Mouse (Mus musculus) embryonic facial prominence, embryonic 11.5 days (tissue): Measurements from ENCODE around the gene Lactb. TPM values are rescaled to one million over a fixed set of nuclear protein-coding genes. Genes with fewer than 3 reads are reported as not detected.
A peak's percentile ranks its signal among the peaks of the same experiment; 100 is the strongest.

Experiments
- ATAC-seq: fragments of 200-750 bp; cut with Nextera tagmentation; replicated peaks from 2 replicates; pipeline ENCODE4 v1.8.0; 2017; ENCODE audit warnings: low read depth; ENCODE audit not compliant: insufficient number of reproducible peaks, low FRiP score, low TSS enrichment
- DNase-seq: peaks from one replicate; pipeline ENCODE4 v3.0.0-alpha.2; 2015; ENCODE audit warnings: low spot score
- H3K27ac ChIP-seq: fragments of 300-500 bp; sonication (generic); replicated peaks from 2 replicates; pipeline ENCODE4 v1.5.1; 2014; ENCODE audit warnings: mild to moderate bottlenecking, low read depth, low read length, control low read depth
- H3K27me3 ChIP-seq: fragments of 300-500 bp; sonication (generic); 2 replicates; pipeline ENCODE4 v1.6.1; 2014; ENCODE audit warnings: mild to moderate bottlenecking, low read length, moderate library complexity, mixed read lengths; ENCODE audit not compliant: control insufficient read depth, insufficient read depth
- H3K36me3 ChIP-seq: fragments of 300-500 bp; sonication (generic); replicated peaks from 2 replicates; pipeline ENCODE4 v1.6.1; 2014; ENCODE audit warnings: low read depth, mild to moderate bottlenecking, low read length, moderate library complexity, mixed read lengths; ENCODE audit not compliant: control insufficient read depth, insufficient read depth
- H3K4me1 ChIP-seq: fragments of 300-500 bp; sonication (generic); 2 replicates; pipeline ENCODE4 v1.6.1; 2014; ENCODE audit warnings: low read length, mixed read lengths; ENCODE audit not compliant: control insufficient read depth, insufficient read depth
- H3K4me2 ChIP-seq: fragments of 300-500 bp; sonication (generic); 2 replicates; pipeline ENCODE4 v1.6.1; 2014; ENCODE audit warnings: low read depth, mild to moderate bottlenecking, control low read depth, low read length, moderate library complexity
- H3K4me3 ChIP-seq: fragments of 300-500 bp; sonication (generic); 2 replicates; pipeline ENCODE4 v1.5.1; 2014; ENCODE audit warnings: low read depth, low read length, control low read depth
- H3K9ac ChIP-seq: fragments of 300-500 bp; sonication (generic); replicated peaks from 2 replicates; pipeline ENCODE4 v1.6.1; 2014; ENCODE audit warnings: mild to moderate bottlenecking, control low read depth, low read length
- H3K9me3 ChIP-seq: fragments of 300-500 bp; sonication (generic); replicated peaks from 2 replicates; pipeline ENCODE4 v1.6.1; 2016; ENCODE audit warnings: mild to moderate bottlenecking, low read length, inconsistent platforms, mixed read lengths; ENCODE audit not compliant: control insufficient read depth
- WGBS: fragments of 180-500 bp; shearing (Covaris S2); extraction: QIAGEN DNeasy Blood & Tissue Kit; methylation state at CpG from one replicate; pipeline ENCODE4 v1.1.7; 2014; 5-methylcytosine and 5-hydroxymethylcytosine counted together
- polyA plus RNA-seq: library from polyadenylated mRNA; unstranded; fragments of >200 nt; fragmentation: Nextera tagmentation; extraction: Ambion mirVana; gene quantifications from 2 replicates; pipeline ENCODE4 v1.2.1, GENCODE M21; 2014

Gene Lactb
- polyA plus RNA-seq, 1 experiment from 2014 or later = 10.2 TPM

DNA sequence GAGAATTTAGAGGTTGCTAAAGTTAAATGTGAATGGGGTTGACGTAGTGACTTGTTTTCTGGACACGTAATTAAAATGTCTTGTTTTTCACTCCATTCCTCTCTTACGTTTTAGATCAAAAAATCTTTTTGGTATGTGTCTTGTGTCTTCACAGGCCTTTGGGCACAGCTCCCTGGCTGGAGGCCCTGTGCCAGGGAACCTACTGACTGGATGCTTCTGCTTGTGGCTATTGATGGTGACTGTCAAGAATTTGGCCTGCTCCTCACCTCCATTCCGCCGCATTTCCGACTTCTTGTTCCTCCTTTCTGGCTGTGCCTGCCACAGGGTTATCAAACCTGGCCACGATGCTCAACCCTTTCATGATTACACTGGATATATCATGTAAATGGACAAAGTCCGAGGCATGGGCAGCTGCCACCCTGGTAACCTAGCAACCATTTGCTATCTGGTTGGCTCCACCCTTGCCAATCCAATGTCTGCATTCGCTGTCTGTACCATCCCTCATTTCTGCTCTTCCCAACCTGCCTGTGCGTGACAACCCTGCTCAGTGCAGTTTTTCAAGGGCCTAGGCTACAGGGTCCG is 30.0 kb upstream of the Lactb start:
- Histone ChIP-seq H3K4me1 (peaks cover 3% of the 10 kb centered on the region), H3K27ac (no peak overlapping the region), H3K4me2 (no peak overlapping the region), H3K36me3 (no peaks in the 10 kb centered on the region), H3K27me3 (no peaks in the 10 kb centered on the region), H3K9me3 (no peaks in the 10 kb centered on the region), H3K4me3 (no peak overlapping the region), H3K9ac (no peak overlapping the region)
- 91% methylated on average over 11 of the region's 11 CpGs for WGBS
- no peak for ATAC-seq
- DNase-seq = no peak

DNA sequence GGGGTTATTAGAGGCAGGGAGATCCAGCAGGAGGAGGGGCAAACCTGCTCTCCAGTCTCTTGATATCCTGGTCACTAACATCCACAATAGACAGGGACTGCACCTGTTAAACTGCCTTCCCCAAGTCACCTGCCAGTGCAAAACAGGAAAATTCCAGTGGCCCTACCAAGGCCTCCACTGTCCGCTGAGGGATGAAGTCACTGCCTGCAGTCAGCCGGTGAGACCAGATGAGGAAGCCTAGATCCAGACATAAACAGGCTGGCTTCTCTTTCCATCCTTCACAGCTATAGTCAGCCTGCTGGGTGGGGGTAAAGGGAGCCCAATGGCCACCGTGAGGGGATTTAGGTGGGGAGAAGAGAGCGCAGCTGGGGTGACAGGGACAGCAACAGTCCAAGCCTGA is 28.4 kb upstream of the Lactb start:
- peaks cover 2% of the 10 kb centered on the region for H3K4me1 ChIP-seq
- no peaks in the 10 kb centered on the region for H3K36me3 ChIP-seq
- no peak overlapping the region for H3K4me3 ChIP-seq
- 49% methylated on average over 4 of the region's 4 CpGs for WGBS
- no peak overlapping the region for H3K9ac ChIP-seq
- H3K4me2 ChIP-seq = no peak overlapping the region
- DNase-seq (no peak), ATAC-seq (no peak)
- H3K9me3 ChIP-seq = no peaks in the 10 kb centered on the region
- H3K27ac ChIP-seq = no peak overlapping the region
- H3K27me3 ChIP-seq = no peaks in the 10 kb centered on the region

DNA sequence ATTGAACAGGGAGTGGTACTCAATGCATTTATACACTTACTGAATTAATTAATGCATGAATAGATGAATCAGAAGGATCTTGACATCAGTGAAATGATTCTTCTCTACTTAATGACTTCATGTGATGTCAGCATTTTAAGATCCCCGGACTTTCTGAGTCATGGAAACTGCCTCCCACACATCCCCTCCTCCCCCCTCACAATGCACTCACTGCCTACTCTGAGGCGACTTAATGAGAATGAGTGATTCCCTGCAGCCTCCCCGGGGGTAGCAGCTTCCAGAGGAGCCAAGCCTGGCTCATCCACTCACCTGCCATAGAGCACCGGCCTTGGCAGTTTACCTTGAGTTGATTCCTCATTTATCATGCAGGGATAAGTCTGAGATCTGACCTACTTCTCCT is 27.9 kb upstream of the Lactb start:
- ATAC-seq (no peak), DNase-seq (no peak)
- Histone ChIP-seq H3K27me3 (no peaks in the 10 kb centered on the region), H3K9ac (no peak overlapping the region), H3K36me3 (no peaks in the 10 kb centered on the region), H3K9me3 (no peaks in the 10 kb centered on the region), H3K27ac (no peak overlapping the region), H3K4me1 (no peaks in the 10 kb centered on the region; the same call in 1 of the 2 replicates), H3K4me2 (no peak overlapping the region), H3K4me3 (no peak overlapping the region)
- WGBS = 31% methylated on average over 4 of the region's 4 CpGs

GRCm38 (mm10) chr9:67001506-67001905 is 26.2 kb upstream of the Lactb start:
- H3K4me3 ChIP-seq = no peak overlapping the region
- no peaks in the 10 kb centered on the region for H3K9me3 ChIP-seq
- H3K27me3 ChIP-seq = no peaks in the 10 kb centered on the region
- no peak overlapping the region for H3K27ac ChIP-seq
- DNase-seq (no peak), ATAC-seq (no peak)
- H3K9ac ChIP-seq = no peak overlapping the region
- H3K36me3 ChIP-seq = no peaks in the 10 kb centered on the region
- H3K4me1 ChIP-seq = no peaks in the 10 kb centered on the region; the same call in 1 of the 2 replicates
- no peak overlapping the region for H3K4me2 ChIP-seq
- 85% methylated on average over 4 of the region's 4 CpGs for WGBS

- Histone ChIP-seq H3K9ac (no peak overlapping the region), H3K36me3 (no peaks in the 10 kb centered on the region), H3K4me3 (no peak overlapping the region), H3K4me2 (no peak overlapping the region), H3K9me3 (no peaks in the 10 kb centered on the region), H3K27ac (no peak overlapping the region), H3K4me1 (no peaks in the 10 kb centered on the region; the same call in 1 of the 2 replicates), H3K27me3 (no peaks in the 10 kb centered on the region)
- DNase-seq (peak; percentile 92), ATAC-seq (no peak)
- 4% methylated on average over 6 of the region's 6 CpGs for WGBS
Observed at GRCm38 (mm10) chr9:67001050-67001449, 25.8 kb upstream of the Lactb start.

- H3K27me3 ChIP-seq = no peaks in the 10 kb centered on the region
- no peak overlapping the region for H3K9ac ChIP-seq
- no peak overlapping the region for H3K4me2 ChIP-seq
- DNase-seq (no peak), ATAC-seq (no peak)
- H3K27ac ChIP-seq = no peak overlapping the region
- 92% methylated on average over 8 of the region's 8 CpGs for WGBS
- H3K36me3 ChIP-seq = no peaks in the 10 kb centered on the region
- no peaks in the 10 kb centered on the region for H3K9me3 ChIP-seq
- H3K4me1 ChIP-seq = no peaks in the 10 kb centered on the region; the same call in 1 of the 2 replicates
- no peak overlapping the region for H3K4me3 ChIP-seq
Observed at GRCm38 (mm10) chr9:66999698-67000097, 24.4 kb upstream of the Lactb start.

- Histone ChIP-seq H3K4me3 (no peak overlapping the region), H3K4me2 (no peak overlapping the region), H3K9ac (no peak overlapping the region), H3K9me3 (no peaks in the 10 kb centered on the region), H3K27me3 (no peaks in the 10 kb centered on the region), H3K36me3 (no peaks in the 10 kb centered on the region), H3K4me1 (no peaks in the 10 kb centered on the region), H3K27ac (no peak overlapping the region)
- DNase-seq (no peak), ATAC-seq (no peak)
- WGBS = 78% methylated on average over 8 of the region's 8 CpGs
Observed at GRCm38 (mm10) chr9:66991750-66992410, 16.6 kb upstream of the Lactb start.

- no peaks in the 10 kb centered on the region for H3K4me1 ChIP-seq
- H3K27ac ChIP-seq = no peak overlapping the region
- no peak overlapping the region for H3K4me2 ChIP-seq
- ATAC-seq = no peak
- WGBS = 70% methylated on average over 9 of the region's 9 CpGs
- no peaks in the 10 kb centered on the region for H3K9me3 ChIP-seq
- no peak overlapping the region for H3K4me3 ChIP-seq
- no peaks in the 10 kb centered on the region for H3K36me3 ChIP-seq
- H3K27me3 ChIP-seq = no peaks in the 10 kb centered on the region
- no peak for DNase-seq
- H3K9ac ChIP-seq = no peak overlapping the region
Observed at GRCm38 (mm10) chr9:66991021-66991749, 15.9 kb upstream of the Lactb start.
